25 mouse cellular contexts compared by ENCODE assay signal in genomic region chr10:27233577-27233976, GRCm38 (mm10).
"Had no signal": no experiment of that assay in that cellular context is flagged by ENCODE, and none has a peak within 500 bp of the region (broad histone marks: within the 10 kb centered on the region; RNA-seq: fewer than 3 reads in every experiment).

No protein-coding gene starts in this region.

- H3K4me3 ChIP-seq: kidney, embryonic 15.5 days; left cerebral cortex, adult 2 months; limb, embryonic 10.5 days; limb, embryonic 13.5 days; liver, embryonic 12.5 days; liver, embryonic 15.5 days; lung, embryonic 15.5 days; megakaryocyte, embryonic 14.5 days; midbrain, embryonic 10.5 days; midbrain, embryonic 13.5 days; myocyte; neural tube, embryonic 13.5 days; stomach, embryonic 15.5 days had no signal

- H3K27me3 ChIP-seq: kidney, embryonic 15.5 days; limb, embryonic 13.5 days; liver, embryonic 12.5 days; liver, embryonic 15.5 days; lung, embryonic 15.5 days; megakaryocyte, embryonic 14.5 days; midbrain, embryonic 13.5 days; neural tube, embryonic 13.5 days; stomach, embryonic 15.5 days had no signal

- H3K4me2 ChIP-seq: kidney, embryonic 15.5 days; limb, embryonic 13.5 days; liver, embryonic 12.5 days; liver, embryonic 15.5 days; lung, embryonic 15.5 days; midbrain, embryonic 13.5 days; neural tube, embryonic 13.5 days; stomach, embryonic 15.5 days had no signal

- H3K27ac ChIP-seq: kidney, embryonic 15.5 days; left cerebral cortex, adult 2 months; limb, embryonic 10.5 days; limb, embryonic 13.5 days; liver, embryonic 12.5 days; liver, embryonic 15.5 days; lung, embryonic 15.5 days; midbrain, embryonic 10.5 days; midbrain, embryonic 13.5 days; neural tube, embryonic 13.5 days; stomach, embryonic 15.5 days had no signal

- DNase-seq: kidney, postnatal 10 days; kidney, postnatal 36 days; layer of hippocampus, postnatal 36 days; liver; lung, adult 18-20 months; lung, postnatal 10 days; lung, postnatal 36 days; retina, postnatal 1 day; right cerebral cortex, postnatal 25 days; spleen, adult 18-20 months; thymus, postnatal 25 days had no signal

- H3K4me1 ChIP-seq: kidney, embryonic 15.5 days; limb, embryonic 10.5 days; limb, embryonic 13.5 days; liver, embryonic 12.5 days; liver, embryonic 15.5 days; lung, embryonic 15.5 days; megakaryocyte, embryonic 14.5 days; midbrain, embryonic 10.5 days; neural tube, embryonic 13.5 days; stomach, embryonic 15.5 days had no signal

- H3K36me3 ChIP-seq: kidney, embryonic 15.5 days; limb, embryonic 10.5 days; limb, embryonic 13.5 days; liver, embryonic 12.5 days; liver, embryonic 15.5 days; lung, embryonic 15.5 days; midbrain, embryonic 10.5 days; midbrain, embryonic 13.5 days; neural tube, embryonic 13.5 days; stomach, embryonic 15.5 days had no signal

- H3K9ac ChIP-seq: kidney, embryonic 15.5 days; limb, embryonic 13.5 days; liver, embryonic 12.5 days; liver, embryonic 15.5 days; lung, embryonic 15.5 days; midbrain, embryonic 13.5 days; neural tube, embryonic 13.5 days; stomach, embryonic 15.5 days had no signal

- ATAC-seq: liver, embryonic 12.5 days; midbrain, embryonic 13.5 days; midbrain, embryonic 16.5 days had no signal

- H3K9me3 ChIP-seq: kidney, embryonic 15.5 days; limb, embryonic 10.5 days; limb, embryonic 13.5 days; liver, embryonic 12.5 days; liver, embryonic 15.5 days; lung, embryonic 15.5 days; megakaryocyte, embryonic 14.5 days; midbrain, embryonic 10.5 days; midbrain, embryonic 13.5 days; neural tube, embryonic 13.5 days; stomach, embryonic 15.5 days had no signal
